Mouse (Mus musculus) spleen, postnatal 36 days (tissue): ENCODE data around the gene Ivns1abp.
"Not testable (repeated sequence)": the region's sequence is repeated elsewhere in the genome, so short reads cannot be mapped to it uniquely, and the experiment has no call there.

ENCODE experiments used
- DNase-seq, 2 experiments: peaks; one replicate each; pipeline ENCODE4 v3.0.0; 2022; ENCODE audit warnings: low spot score in 2 of 2, mixed read lengths in 1 of 2

Gene Ivns1abp

DNA sequence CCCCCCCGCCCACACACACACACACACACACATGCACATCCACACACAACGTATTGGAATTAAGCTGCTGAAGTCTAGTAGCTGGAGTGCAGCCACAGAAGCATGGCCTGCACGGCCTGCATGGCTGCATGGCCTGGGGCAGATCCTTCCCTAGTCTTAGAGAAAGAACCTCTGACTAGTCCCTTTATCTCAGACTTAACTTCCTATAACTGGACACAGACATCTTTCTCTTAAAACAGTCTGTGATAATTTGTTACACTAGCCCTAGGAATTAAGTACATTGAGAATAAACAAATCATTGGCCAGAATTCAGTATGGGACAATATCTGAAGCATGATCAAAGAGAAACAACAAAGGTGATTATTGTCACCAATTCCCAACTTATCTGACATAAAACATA is 2.0 kb upstream of the Ivns1abp start:
- no peak for DNase-seq

DNA sequence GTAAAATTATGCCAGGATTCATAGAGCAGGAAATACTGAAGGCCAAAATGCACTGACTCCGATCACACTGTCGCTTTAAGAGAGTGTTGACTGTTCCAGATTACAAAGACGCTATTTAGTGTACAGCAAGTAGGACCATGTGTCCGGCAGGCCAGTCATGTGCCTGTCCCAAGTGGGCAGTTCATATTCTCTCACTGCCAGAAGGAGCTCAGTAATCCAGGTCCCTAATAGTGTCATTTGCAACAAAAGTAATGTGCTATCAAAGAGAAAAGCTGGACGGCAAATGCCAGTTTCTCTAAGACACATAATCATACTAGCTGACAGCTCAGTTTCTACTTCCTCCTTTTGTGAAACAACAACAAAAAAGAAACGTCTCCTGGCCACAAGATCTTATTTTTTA is 1.3 kb upstream of the Ivns1abp start:
- DNase-seq = peak; percentile 10 to 36

DNA sequence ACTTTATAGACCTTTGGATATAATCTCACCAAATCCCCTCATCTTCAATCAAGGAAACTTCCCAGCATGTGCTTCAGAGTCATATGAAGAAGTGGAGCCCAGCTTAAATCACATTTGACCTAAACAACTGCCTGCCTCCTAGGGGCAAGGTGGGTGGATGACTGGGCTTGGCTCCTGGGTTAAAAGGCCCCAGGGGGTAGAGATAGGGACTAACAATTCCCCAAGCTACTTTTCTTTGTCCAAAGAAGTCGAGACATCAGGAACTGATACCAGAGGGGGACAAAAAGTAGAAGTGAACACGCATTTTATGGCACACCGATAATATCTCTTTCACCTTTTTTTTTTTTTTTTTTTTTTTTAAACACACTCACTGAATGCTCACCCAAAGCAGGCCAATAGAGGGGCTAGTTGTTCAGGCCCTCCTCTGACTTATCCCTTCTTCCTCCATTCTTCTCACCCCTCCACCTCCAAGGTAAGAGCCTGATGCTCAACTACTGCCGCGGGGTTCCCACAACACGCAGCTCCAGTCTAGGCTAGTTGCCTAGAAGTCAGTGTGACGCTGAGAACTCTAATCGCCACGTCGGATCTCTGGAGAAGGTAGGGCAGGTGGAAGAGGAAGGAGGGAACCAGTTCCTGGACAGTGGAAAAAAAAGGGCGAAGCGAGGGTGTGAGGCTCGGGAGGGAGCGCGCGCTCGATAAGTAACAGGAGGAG is 550 bp upstream of the Ivns1abp start:
- peak; percentile 46 to 69 for DNase-seq

DNA sequence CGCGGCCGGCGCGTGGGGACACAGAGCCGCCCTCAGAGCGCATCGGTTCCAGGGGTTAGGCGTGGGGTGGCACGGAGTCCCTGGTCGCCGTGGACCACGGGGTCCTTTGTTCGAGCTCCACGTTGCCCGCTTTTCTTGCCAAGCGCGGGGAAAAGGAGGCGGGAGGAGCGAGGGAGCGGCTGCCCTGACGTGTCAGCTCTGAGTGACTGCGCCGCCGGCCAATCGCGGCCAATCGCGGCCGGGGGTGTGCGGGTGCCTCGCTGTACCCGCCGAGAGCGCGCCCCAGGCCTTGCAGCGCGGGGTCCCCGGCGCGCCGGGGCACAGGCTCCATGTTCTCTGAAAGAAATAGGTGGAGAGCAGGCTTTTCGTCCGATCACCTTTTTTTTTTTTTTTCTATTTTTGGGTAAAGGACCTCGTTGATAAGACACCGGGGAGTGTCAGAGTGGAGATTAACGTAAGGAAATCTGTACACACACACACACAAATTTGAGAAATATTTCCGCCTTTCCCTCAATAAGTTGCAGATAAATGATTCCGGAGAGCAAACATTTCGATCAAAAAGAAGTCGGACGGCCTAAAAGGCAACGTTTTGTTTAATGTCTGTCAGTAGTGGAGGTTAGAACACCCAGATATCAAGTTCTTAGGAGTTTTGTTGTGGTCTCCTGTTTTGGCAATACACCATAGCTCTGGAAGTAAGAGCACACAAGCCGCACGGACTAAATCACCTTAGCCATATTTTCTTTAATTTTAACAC is 1.0 kb downstream of the Ivns1abp start:
- DNase-seq = peak; percentile 93

DNA sequence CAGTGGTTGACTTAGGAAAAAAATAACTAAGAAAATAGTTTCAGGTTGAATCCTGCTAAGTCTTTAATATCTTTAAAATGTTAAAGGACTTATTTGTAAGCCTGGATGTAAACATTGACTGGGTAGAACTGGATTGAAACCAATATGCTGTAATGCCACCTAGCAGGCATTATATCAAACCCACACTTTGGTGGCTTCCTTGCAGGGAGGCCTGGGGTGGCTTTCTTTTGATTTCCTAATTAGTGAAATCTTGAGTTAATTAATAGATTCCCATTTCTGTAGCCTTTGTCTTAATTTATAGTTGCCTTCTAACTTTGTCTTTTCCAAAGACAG is 1.6 kb downstream of the Ivns1abp start:
- no peak for DNase-seq

- DNase-seq = peak; percentile 45 to 51
These were observed 2.4 kb downstream of the Ivns1abp start for GRCm38 (mm10) chr1:151346681-151347127.

GRCm38 (mm10) chr1:151348293-151348692 is 4.0 kb downstream of the Ivns1abp start:
- not testable (repeated sequence) for DNase-seq

DNA sequence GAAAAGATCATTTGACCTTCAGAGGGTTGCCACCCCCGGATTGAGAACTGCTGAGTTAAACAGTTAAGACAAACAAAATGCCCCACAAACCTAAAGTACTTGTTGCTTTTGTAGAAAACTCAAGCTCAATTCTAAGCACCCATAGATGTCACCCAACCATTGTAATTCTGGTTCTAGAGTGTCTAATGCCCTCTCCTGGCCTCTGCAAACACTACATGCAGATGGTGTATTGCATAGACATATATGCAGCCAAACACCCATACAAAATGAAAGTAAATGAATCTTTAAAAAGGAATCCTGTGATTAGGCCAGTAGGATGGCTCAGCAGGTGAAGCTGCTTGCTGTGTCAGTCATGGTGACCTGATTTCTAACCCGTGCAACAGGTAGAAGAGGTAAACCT is 8.6 kb downstream of the Ivns1abp start:
- peak; percentile 50 to 60 for DNase-seq

- no peak for DNase-seq
These were observed 11.7 kb downstream of the Ivns1abp start for GRCm38 (mm10) chr1:151355994-151356393.

- no peak for DNase-seq
These were observed 15.1 kb downstream of the Ivns1abp start for GRCm38 (mm10) chr1:151359374-151359773.

DNA sequence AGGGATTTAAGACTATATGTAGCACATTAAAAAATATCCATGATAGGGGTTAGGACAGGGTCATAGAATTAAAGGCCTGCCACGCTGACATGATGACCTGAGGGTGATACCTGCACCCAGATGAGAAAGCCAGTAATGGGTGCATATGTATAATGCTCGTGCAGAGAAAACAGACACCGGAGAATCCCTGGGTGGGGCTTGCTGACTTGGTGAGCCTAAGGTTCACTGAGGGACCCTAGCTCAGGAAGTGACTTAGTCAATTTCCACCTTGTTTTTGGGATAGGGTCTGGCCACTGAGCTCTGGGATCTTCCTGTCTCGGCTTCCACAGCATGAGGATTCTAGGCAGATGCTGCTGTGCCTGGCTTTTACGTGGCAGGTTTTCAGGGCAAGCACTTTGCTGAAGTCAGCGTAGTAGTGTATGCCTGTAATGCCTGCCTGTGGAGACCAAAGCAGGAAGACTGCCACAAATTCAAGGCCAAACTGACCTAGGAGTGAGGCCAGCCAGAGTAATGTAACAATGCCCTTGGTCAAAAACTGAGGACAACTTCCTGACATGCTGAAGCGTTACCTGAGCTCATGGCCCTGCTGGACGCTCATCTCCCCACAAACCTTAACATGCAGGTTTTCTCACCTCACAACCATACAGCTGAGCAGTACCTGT is 22.8 kb downstream of the Ivns1abp start:
- DNase-seq = no peak

- no peak for DNase-seq
These were observed 23.5 kb downstream of the Ivns1abp start for GRCm38 (mm10) chr1:151367721-151368324.

- no peak for DNase-seq
These were observed 24.2 kb downstream of the Ivns1abp start for GRCm38 (mm10) chr1:151368444-151368843.

DNA sequence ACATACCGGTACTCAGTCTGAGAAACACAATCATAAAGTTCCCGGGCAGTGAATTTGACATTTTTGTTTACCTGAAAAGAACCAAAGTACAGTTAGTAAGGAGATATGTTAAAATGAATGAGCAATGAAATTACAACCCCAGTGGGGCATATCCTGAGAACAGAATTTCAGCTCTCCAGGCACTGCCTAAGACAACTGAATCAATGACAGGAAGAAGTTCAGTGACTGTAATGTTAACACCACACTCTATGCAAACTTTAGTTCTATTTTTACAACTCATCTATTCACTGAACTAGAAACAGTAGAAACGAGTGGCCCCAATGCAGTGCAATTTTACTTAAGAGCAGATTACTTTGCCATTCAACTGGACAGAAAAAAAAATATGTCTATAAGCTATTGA is 26.3 kb downstream of the Ivns1abp start:
- DNase-seq = peak in 1 of 2 experiments; percentile 27

DNA sequence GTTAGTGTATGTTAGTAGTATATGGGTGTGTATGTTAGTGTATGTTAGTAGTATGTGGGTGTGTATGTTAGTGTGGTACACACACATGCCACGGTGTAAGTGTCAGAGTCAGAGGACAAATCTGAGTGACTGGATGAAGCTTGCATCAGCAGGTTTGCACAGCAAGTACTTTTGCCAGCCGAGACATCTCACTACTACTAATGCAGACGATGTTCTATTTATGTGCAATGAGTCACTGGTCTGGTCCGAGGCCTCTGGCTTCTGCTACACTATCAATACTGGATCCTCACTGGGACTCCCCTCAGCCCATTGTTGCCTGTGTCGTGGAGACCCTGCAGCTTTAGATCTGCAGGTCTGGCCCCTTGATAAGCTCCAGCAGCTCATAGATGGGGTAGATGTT is 27.3 kb downstream of the Ivns1abp start:
- DNase-seq = no peak

DNA sequence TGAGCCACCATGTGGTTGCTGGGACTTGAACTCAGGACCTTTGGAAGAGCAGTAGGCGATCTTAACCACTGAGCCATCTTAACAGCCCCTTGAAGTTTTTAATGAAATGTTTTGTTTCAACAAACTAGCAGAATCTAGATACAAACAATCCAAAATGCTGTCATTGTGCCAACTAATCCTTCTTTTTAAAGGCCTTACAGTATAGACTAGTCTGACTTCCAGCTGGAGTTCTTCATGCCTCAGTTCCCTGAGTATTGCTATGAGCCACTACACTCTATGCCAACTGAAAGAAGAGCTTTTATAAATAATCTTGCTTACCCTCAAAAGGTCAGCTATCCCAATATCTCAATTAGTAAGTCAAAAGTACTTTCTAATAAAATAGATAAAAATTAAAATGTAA is 28.5 kb downstream of the Ivns1abp start:
- DNase-seq = no peak

GRCm38 (mm10) chr1:151377353-151377752 is 33.1 kb downstream of the Ivns1abp start:
- DNase-seq = no peak

GRCm38 (mm10) chr1:151390029-151390428 is 45.8 kb downstream of the Ivns1abp start:
- DNase-seq = peak in 1 of 2 experiments; percentile 13

- DNase-seq = no peak
These were observed 65.5 kb downstream of the Ivns1abp start for GRCm38 (mm10) chr1:151409827-151410226.
